Mouse (Mus musculus) forelimb bud, embryonic 11.5 days (tissue): Measurements from ENCODE around the gene C87499.

Experiments used
- DNase-seq: peaks from one replicate; pipeline ENCODE4 v3.0.0-alpha.2; 2012; ENCODE audit warnings: low read depth, low spot score

Gene C87499

GRCm38 (mm10) chr4:88634311-88634710 lies at the start of gene C87499:
Gene C87499, minus strand, starts transcription at chr4:88634411.
- no peak for DNase-seq

- no peak for DNase-seq
Observed at GRCm38 (mm10) chr4:88683812-88684211, 49.6 kb upstream of the C87499 start, which contains the start of gene Ifna2. Gene Ifna2, minus strand, starts transcription at chr4:88683912.

GRCm38 (mm10) chr4:88681353-88681752 lies 47.1 kb upstream of the C87499 start:
- no peak for DNase-seq

GRCm38 (mm10) chr4:88680362-88680761 lies 46.2 kb upstream of the C87499 start:
- no peak for DNase-seq

- DNase-seq, result no peak
Observed at GRCm38 (mm10) chr4:88676824-88677223, 42.6 kb upstream of the C87499 start, which contains the start of gene Ifna16. Gene Ifna16, minus strand, starts transcription at chr4:88676924.

GRCm38 (mm10) chr4:88655461-88655860 lies 21.2 kb upstream of the C87499 start:
- no peak for DNase-seq

- DNase-seq, result no peak
Observed at GRCm38 (mm10) chr4:88653644-88654043, 19.4 kb upstream of the C87499 start.

- DNase-seq, result no peak
Observed at GRCm38 (mm10) chr4:88644359-88644758, 10.1 kb upstream of the C87499 start, which contains the start of gene Ifna13. Gene Ifna13, minus strand, starts transcription at chr4:88644459.

GRCm38 (mm10) chr4:88642526-88642925 lies 8.3 kb upstream of the C87499 start:
- peak; percentile 39 for DNase-seq

- DNase-seq, result peak; percentile 100
Observed at GRCm38 (mm10) chr4:88641077-88641831, 7.0 kb upstream of the C87499 start.

GRCm38 (mm10) chr4:88640704-88641076 lies 6.5 kb upstream of the C87499 start:
- DNase-seq, result no peak

- DNase-seq, result no peak
Observed at GRCm38 (mm10) chr4:88603276-88603675, 30.9 kb downstream of the C87499 start, which contains the start of gene Ifna12. Gene Ifna12, minus strand, starts transcription at chr4:88603376.

- no peak for DNase-seq
Observed at GRCm38 (mm10) chr4:88592285-88592684, 41.9 kb downstream of the C87499 start, which contains the start of gene Ifna9. Gene Ifna9, minus strand, starts transcription at chr4:88592385.
